Mouse (Mus musculus) lung, adult 2 months (tissue): ENCODE data around the gene 4933434E20Rik.

Experiments used
- CTCF ChIP-seq: fragments of 200-500 bp; IDR thresholded peaks from 2 replicates; pipeline ENCODE4 v1.5.1; 2011; ENCODE audit warnings: mild to moderate bottlenecking, low read length, control low read depth; ENCODE audit not compliant: insufficient read depth
- POLR2A ChIP-seq: fragments of 200-500 bp; IDR thresholded peaks from 2 replicates; pipeline ENCODE4 v1.6.1; 2011; ENCODE audit warnings: low read depth, mild to moderate bottlenecking, control low read depth, low read length, borderline replicate concordance; ENCODE audit errors: extremely low read depth

GRCm38 (mm10) chr3:90090892-90091291 is 39.5 kb downstream of the 4933434E20Rik start:
- TF ChIP-seq POLR2A (no peak), CTCF (no peak)
